Mouse (Mus musculus): Measurements from ENCODE around the gene Nfic. TPM values are rescaled to one million over a fixed set of nuclear protein-coding genes. Genes with fewer than 3 reads are reported as not detected.

Gene Nfic
- polyA plus RNA-seq, 1 experiment from 2014 or later, result 92.0 TPM

GRCm38 (mm10) chr10:81349146-81349545 lies 106.3 kb downstream of the Nfic start:
- Histone ChIP-seq H3K4me1 (ENCODE audit: insufficient read depth, low read length) (peaks cover 33% of the 10 kb centered on the region), H3K36me3 (ENCODE audit: insufficient read depth, low read length) (peaks cover 7% of the 10 kb centered on the region; the same call in 1 of the 2 replicates), H3K4me2 (replicated peaks; ENCODE audit: low read depth, low read length) (peak overlapping the region; percentile 90), H3K9ac (replicated peaks; ENCODE audit: low read length) (peak overlapping the region; percentile 97), H3K27ac (ENCODE audit: low read length) (0 out of 2 replicates have a peak overlapping the region, but pooled peaks have one; percentile 81), H3K9me3 (ENCODE audit: low read length) (no peaks in the 10 kb centered on the region), H3K4me3 (ENCODE audit: low read length) (peak overlapping the region; percentile 88), H3K27me3 (ENCODE audit: insufficient read depth, low read length) (peaks cover 6% of the 10 kb centered on the region; the same call in 1 of the 2 replicates)
- WGBS, result 6% methylated on average over 12 of the region's 12 CpGs
- ATAC-seq (ENCODE audit: low FRiP score, low TSS enrichment), result no peak

DNA sequence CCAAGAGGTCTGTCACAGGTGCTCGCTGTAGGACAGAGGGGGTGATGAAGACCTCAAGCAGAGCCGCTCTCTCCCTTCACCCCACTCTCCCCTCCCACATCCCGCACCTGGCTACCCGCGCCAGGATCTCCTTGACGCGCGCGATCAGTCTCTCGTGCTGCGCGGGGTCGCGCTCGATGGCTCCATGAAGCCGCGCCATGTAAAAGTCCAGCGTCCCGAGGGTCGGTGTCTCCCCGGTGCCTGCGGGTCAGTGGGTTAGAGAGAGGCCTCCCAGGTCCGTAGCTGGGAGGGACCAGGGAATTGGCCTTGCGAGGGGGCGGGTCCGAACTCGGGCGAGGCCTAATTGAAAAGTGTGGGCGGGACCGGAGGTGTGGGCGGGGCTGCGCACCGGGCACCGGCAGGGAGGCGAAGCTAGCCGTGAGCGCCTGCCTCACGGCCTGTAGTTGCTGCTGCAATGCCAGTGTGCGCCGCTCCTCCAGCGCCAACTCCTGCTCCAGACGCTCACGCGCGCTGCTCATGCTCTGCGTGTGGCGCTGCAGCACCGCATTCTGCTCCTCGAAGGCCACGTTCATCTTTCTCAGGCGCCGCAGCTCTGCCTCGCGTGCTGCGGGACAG lies 108.9 kb downstream of the Nfic start:
- Histone ChIP-seq H3K9ac (replicated peaks; ENCODE audit: low read length) (peak overlapping the region; percentile 61), H3K4me2 (replicated peaks; ENCODE audit: low read depth, low read length) (peak overlapping the region; percentile 73), H3K27ac (ENCODE audit: low read length) (peak overlapping the region; percentile 61), H3K27me3 (ENCODE audit: insufficient read depth, low read length) (peaks cover 30% of the 10 kb centered on the region), H3K4me3 (ENCODE audit: low read length) (peak overlapping the region; percentile 42), H3K9me3 (ENCODE audit: low read length) (no peaks in the 10 kb centered on the region), H3K4me1 (ENCODE audit: insufficient read depth, low read length) (peaks cover 39% of the 10 kb centered on the region), H3K36me3 (ENCODE audit: insufficient read depth, low read length) (peaks cover 7% of the 10 kb centered on the region; the same call in 1 of the 2 replicates)
- 8% methylated on average over 54 of the region's 55 CpGs for WGBS
- peak; percentile 8; the same call in 1 of the 2 replicates for ATAC-seq (ENCODE audit: low FRiP score, low TSS enrichment)

Small RNAs within 50 kb of the gene (microRNA-seq; reads per million reads assigned to microRNA genes)
- gene Gm25595, result not detected
- gene Mir1191b, result 1.6 reads per million, percentile 3 among the genes with 10 or more reads in this experiment
- gene Mir6913, result not detected

Other genes with a start within 250 kb of the Nfic start
- 0.14 and 0.33 TPM in 2 replicates for gene Atcay, start 224.8 kb downstream of the Nfic start, polyA plus RNA-seq (2015; fragmentation: Nextera tagmentation; extraction: Ambion mirVana)
- 7.1 and 7.8 TPM in 2 replicates for gene Zfr2, start 222.5 kb downstream of the Nfic start, polyA plus RNA-seq (2015; fragmentation: Nextera tagmentation; extraction: Ambion mirVana)
- 8.2 and 8.9 TPM in 2 replicates for gene Matk, start 202.7 kb downstream of the Nfic start, polyA plus RNA-seq (2015; fragmentation: Nextera tagmentation; extraction: Ambion mirVana)
- gene Mrpl54, start 188.7 kb downstream of the Nfic start, polyA plus RNA-seq (2015; fragmentation: Nextera tagmentation; extraction: Ambion mirVana), result 218 and 238 TPM in 2 replicates
- 88.6 and 88.7 TPM in 2 replicates for gene Apba3, start 188.7 kb downstream of the Nfic start, polyA plus RNA-seq (2015; fragmentation: Nextera tagmentation; extraction: Ambion mirVana)
- gene Tjp3, start 164.1 kb downstream of the Nfic start, polyA plus RNA-seq (2015; fragmentation: Nextera tagmentation; extraction: Ambion mirVana), result 21.9 and 22.6 TPM in 2 replicates
- 62.9 and 63.9 TPM in 2 replicates for gene Pip5k1c, start 162.7 kb downstream of the Nfic start, polyA plus RNA-seq (2015; fragmentation: Nextera tagmentation; extraction: Ambion mirVana)
- 42.3 and 43.2 TPM in 2 replicates for gene Cactin, start 134.5 kb downstream of the Nfic start, polyA plus RNA-seq (2015; fragmentation: Nextera tagmentation; extraction: Ambion mirVana)
- 19.7 and 20.2 TPM in 2 replicates for gene Tbxa2r, start 126.9 kb downstream of the Nfic start, polyA plus RNA-seq (2015; fragmentation: Nextera tagmentation; extraction: Ambion mirVana)
- 0.09 TPM in 2 replicates for gene Gipc3, start 112.4 kb downstream of the Nfic start, polyA plus RNA-seq (2015; fragmentation: Nextera tagmentation; extraction: Ambion mirVana)
- gene Hmg20b, start 105.2 kb downstream of the Nfic start, polyA plus RNA-seq (2015; fragmentation: Nextera tagmentation; extraction: Ambion mirVana), result 90.6 and 94.5 TPM in 2 replicates
- gene Mfsd12, start 98.1 kb downstream of the Nfic start, polyA plus RNA-seq (2015; fragmentation: Nextera tagmentation; extraction: Ambion mirVana), result 9.8 and 12.5 TPM in 2 replicates
- 0.98 and 1.2 TPM in 2 replicates for gene 4930404N11Rik, start 89.8 kb downstream of the Nfic start, polyA plus RNA-seq (2015; fragmentation: Nextera tagmentation; extraction: Ambion mirVana)
- gene Fzr1, start 77.1 kb downstream of the Nfic start, polyA plus RNA-seq (2015; fragmentation: Nextera tagmentation; extraction: Ambion mirVana), result 111 and 115 TPM in 2 replicates
- 87.6 and 104 TPM in 2 replicates for gene Dohh, start 71.2 kb downstream of the Nfic start, polyA plus RNA-seq (2015; fragmentation: Nextera tagmentation; extraction: Ambion mirVana)
- gene Gm48551, start 71.2 kb downstream of the Nfic start, polyA plus RNA-seq (2015; fragmentation: Nextera tagmentation; extraction: Ambion mirVana), result 5.0 and 5.2 TPM in 2 replicates
- gene Gm48552, start 66.6 kb downstream of the Nfic start, polyA plus RNA-seq (2015; fragmentation: Nextera tagmentation; extraction: Ambion mirVana), result 1.4 and 1.6 TPM in 2 replicates
- 42.7 and 44.1 TPM in 2 replicates for gene Smim24, start 62.6 kb downstream of the Nfic start, polyA plus RNA-seq (2015; fragmentation: Nextera tagmentation; extraction: Ambion mirVana)
- 0.29 and 0.67 TPM in 2 replicates for gene Celf5, start 27.1 kb upstream of the Nfic start, polyA plus RNA-seq (2015; fragmentation: Nextera tagmentation; extraction: Ambion mirVana)
- gene Ncln, start 40.8 kb upstream of the Nfic start, polyA plus RNA-seq (2015; fragmentation: Nextera tagmentation; extraction: Ambion mirVana), result 107 and 112 TPM in 2 replicates
- gene S1pr4, start 44.5 kb upstream of the Nfic start, polyA plus RNA-seq (2015; fragmentation: Nextera tagmentation; extraction: Ambion mirVana), result 1.5 and 1.7 TPM in 2 replicates
- 0.70 and 0.98 TPM in 2 replicates for gene Gna15, start 68.6 kb upstream of the Nfic start, polyA plus RNA-seq (2015; fragmentation: Nextera tagmentation; extraction: Ambion mirVana)
- 92.3 and 92.7 TPM in 2 replicates for gene Gna11, start 89.6 kb upstream of the Nfic start, polyA plus RNA-seq (2015; fragmentation: Nextera tagmentation; extraction: Ambion mirVana)
- 322 and 487 TPM in 2 replicates for gene Aes, start 103.9 kb upstream of the Nfic start, polyA plus RNA-seq (2015; fragmentation: Nextera tagmentation; extraction: Ambion mirVana)
- 41.0 and 52.0 TPM in 2 replicates for gene Tle2, start 118.9 kb upstream of the Nfic start, polyA plus RNA-seq (2015; fragmentation: Nextera tagmentation; extraction: Ambion mirVana)
- 18.5 and 22.8 TPM in 2 replicates for gene Tle6, start 145.4 kb upstream of the Nfic start, polyA plus RNA-seq (2015; fragmentation: Nextera tagmentation; extraction: Ambion mirVana)
- gene BC025920, start 150.6 kb upstream of the Nfic start, polyA plus RNA-seq (2015; fragmentation: Nextera tagmentation; extraction: Ambion mirVana), result 0.66 and 0.82 TPM in 2 replicates
- 41.8 and 48.4 TPM in 2 replicates for gene Sirt6, start 172.2 kb upstream of the Nfic start, polyA plus RNA-seq (2015; fragmentation: Nextera tagmentation; extraction: Ambion mirVana)
- 16.0 and 17.6 TPM in 2 replicates for gene Ankrd24, start 172.9 kb upstream of the Nfic start, polyA plus RNA-seq (2015; fragmentation: Nextera tagmentation; extraction: Ambion mirVana)
- 5.6 and 6.3 TPM in 2 replicates for gene Gm10778, start 193.4 kb upstream of the Nfic start, polyA plus RNA-seq (2015; fragmentation: Nextera tagmentation; extraction: Ambion mirVana)
- 17.9 and 19.4 TPM in 2 replicates for gene Zfp433, start 249.2 kb upstream of the Nfic start, polyA plus RNA-seq (2015; fragmentation: Nextera tagmentation; extraction: Ambion mirVana)